Mouse (Mus musculus): Measurements from ENCODE around the gene Prss8. TPM values are rescaled to one million over a fixed set of nuclear protein-coding genes. Genes with fewer than 3 reads are reported as not detected.
A peak's percentile ranks its signal among the peaks of the same experiment; 100 is the strongest.
"Not testable (repeated sequence)": the region's sequence is repeated elsewhere in the genome, so short reads cannot be mapped to it uniquely, and the experiment has no call there.

Prss8 gene
- total RNA-seq, 2 experiments from 2014 or later = 0.24 TPM; not detected in 1

DNA sequence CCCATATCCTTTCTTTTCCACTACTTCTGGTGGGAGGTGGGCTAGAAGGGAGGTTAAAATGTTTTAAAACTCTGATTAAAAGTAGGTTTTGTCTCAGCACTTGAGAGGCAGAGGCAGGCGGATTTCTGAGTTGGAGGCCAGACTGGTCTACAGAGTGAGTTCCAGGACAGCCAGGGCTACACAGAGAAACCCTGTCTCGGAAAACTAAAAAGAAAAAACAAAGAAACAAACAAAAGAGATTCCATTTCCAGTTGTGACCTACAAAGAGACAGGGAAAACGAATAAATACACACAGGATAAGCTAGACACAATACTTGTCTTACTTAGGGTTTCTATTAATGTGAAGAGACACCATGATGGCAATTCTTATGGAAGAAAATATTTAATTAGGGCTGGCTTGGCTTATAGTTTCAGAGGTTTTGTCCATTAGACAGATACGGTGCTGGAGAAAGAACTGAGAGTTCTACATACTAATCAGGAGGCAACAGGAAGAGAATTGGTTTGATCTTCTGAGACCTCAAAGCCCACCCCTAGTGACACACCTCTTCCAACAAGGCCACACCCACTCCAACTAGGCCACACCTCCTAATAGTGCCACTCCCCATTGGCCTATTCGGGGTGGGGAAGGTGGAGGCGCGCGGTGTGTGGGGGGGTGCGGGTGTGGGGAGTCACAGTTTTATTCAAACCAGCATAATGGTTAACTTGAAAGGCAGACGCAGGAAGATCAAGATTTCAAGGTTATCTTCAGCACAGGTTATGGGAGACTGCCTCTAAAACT lies 31.5 kb downstream of the Prss8 start:
- intact Hi-C loops (cut with DNase I) = no loop called here

DNA sequence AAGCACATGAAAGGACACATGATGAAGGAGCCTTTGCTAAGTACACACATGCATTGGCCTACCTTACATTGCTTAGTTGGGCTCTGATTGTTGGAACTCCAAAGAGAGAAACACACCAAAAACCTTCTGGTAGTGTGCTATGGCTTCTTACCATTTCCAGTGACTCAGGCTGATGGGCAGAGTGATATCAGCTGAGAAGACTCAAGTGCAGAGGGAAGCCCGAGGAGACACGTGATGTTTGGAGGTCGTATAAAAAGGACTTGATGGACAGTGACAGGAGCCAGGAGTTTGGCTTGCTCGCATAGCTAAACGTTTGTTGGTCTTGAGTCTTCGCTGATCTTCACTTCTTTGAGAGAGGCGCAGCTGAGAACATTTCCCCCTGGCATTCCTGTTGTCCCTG lies 32.4 kb downstream of the Prss8 start:
- DNase-seq = no peak
- intact Hi-C loops (cut with DNase I) = no loop called here

More for the DNA sequence above, 31.5 kb downstream of the Prss8 start:
- no peak for DNase-seq

DNA sequence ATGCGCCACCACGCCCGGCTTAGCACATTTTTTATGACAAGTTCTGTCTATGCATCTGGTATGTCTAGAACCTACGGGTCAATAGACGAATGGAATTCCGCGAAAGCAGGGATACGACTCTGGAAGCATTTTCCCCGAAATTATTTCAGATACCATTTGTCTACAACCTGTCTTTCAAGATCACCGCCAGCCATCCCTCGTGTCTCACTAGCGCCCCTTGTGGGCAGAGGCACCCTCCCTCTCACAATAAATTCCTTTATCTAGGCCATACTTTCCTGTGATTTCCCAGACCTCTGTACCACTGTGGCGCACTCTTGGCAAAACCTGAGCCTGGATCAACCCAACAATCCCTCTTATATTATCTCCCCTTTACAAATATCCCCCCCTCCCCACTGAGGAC lies 33.5 kb downstream of the Prss8 start:
- intact Hi-C loops (cut with DNase I) = no loop called here
- peak; percentile 65 to 79 for DNase-seq

DNA sequence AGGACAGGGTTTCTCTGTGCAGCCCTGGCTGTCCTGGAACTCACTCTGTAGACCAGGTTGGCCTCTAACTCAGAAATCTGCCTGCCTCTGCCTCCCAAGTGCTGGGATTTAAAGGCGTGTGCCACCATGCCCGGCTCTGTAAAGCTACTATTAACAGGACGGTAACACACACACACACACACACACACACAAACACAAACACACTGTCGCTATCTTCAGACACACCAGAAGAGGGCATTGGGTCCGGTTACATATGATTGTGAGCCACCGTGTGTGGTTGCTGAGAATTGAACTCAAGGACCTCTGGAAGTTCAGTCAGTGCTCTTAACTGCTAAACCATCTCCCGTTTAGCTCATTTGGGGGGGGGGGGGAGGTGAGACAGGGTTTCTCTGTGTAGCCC lies 34.0 kb downstream of the Prss8 start:
- intact Hi-C loops (cut with DNase I) = loop anchor here (2.0 kb wide), 1 partner anchor 51 kb away; no protein-coding TSS in a partner anchor
- DNase-seq = not testable (repeated sequence)

DNA sequence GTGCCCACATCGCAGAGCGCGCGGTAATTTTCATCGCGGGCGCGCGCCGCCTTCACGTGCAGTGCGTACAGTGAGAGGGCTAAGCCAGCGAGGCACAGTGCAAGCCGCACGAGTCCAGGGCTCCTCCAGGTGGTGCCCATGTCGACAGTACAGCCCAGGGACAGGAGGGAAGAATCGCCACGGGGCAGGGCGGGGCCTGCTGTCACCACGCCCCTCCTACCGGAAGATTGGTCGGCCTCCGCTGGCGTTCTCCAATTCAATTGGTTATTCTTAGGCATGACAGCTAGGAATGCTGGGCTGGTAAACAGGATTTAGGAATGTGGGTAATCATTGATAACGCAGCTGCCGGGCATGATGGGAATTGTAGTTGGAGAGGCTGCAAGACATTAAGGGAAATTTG lies 34.5 kb downstream of the Prss8 start, which contains the start of the genes Gm21974 and Vkorc1:
Gene Gm21974 (minus strand): TSS at position 13 of the 400 bp plus-strand sequence.
Gene Vkorc1 (minus strand): TSS at position 176 of the 400 bp plus-strand sequence.
- intact Hi-C loops (cut with DNase I) = loop anchor here (2.0 kb wide), 1 partner anchor 51 kb away; no protein-coding TSS in a partner anchor

DNA sequence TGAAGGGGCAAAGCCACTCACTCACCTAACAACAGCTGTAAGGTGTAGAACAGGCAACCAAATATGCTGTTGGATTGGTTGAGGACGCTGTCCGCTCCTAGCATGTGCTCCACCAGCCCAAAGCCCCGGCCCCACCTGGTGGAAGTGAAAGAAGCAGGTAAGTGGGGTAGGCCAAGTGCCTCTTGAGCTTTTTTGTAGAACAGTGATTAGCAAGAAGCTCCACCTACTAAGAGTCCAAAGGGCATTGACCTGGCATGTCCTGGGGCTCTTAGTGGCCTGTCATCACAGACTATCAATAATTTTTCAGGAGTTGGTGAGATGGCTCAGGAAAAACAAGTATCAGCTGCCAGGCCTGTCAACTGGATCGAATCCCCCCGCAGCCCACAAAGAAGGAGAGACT lies 35.4 kb downstream of the Prss8 start:
- DNase-seq = no peak
- intact Hi-C loops (cut with DNase I) = loop anchor here (2.0 kb wide), 1 partner anchor 50 kb away; no protein-coding TSS in a partner anchor

More for the DNA sequence above, 34.5 kb downstream of the Prss8 start, which contains the start of the genes Gm21974 and Vkorc1:
- DNase-seq = peak; percentile 94

DNA sequence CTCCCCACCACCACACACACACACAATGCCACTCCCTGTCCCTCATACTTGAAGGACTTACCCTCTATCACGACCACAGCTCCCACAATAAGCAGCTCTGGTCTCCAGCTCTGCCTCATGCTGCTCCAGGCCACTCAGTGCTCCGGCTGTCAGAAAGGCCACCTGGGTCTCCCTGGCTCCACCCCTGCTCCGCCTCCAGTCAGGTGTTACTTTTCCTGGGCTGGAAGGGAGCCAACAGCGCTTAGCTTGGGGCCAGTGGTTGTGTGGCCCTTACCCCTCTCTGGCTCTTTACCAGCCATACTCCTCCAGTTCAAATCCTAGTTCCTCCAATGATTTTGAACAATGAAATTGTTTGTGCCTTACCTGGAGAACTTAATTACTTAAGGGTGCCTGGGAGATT lies 39.1 kb downstream of the Prss8 start, which contains the start of gene Prss53:
Gene Prss53 (minus strand): TSS at position 173 of the 400 bp plus-strand sequence.
- no peak for DNase-seq
- intact Hi-C loops (cut with DNase I) = no loop called here

DNA sequence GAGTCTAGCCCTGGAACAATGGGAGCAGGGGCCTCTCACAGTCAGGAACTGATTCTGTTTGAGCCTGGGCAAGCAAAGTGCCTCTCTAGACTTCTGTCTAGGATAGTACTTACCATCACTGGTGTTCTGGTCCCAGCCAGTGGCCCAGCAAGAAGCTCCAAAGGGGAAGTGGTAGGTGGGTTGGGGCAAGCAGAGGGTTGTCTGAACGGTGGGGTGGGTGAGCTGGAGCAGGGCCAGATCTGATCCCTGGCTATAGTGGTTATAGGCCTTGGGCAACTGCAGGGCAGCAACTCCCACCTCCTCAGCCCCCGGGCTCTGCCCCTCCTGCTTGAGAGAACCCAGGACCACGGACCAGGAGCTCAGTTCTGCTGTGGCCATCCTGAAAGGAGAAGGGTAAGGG lies 41.1 kb downstream of the Prss8 start:
- no peak for DNase-seq
- intact Hi-C loops (cut with DNase I) = no loop called here

DNA sequence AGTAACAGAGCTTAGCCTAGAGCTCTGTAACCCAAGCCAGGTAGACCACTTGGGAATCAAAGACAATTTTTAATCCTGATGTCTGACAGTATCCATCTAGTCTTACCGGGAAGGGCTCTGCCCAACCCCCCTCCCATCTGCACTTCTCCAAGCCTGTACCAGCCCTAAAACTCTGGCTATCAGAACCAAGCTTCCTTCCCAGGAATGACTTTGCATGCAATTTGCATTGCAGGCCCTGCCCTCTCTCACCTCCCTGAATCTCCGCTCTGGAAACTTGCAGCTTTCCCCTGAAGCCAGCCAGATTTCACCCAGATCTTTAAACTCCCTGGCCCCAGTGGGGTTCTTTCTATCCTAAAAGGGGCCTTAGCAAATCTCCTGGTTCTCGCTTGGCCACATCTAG lies 42.1 kb downstream of the Prss8 start:
- intact Hi-C loops (cut with DNase I) = no loop called here
- DNase-seq = no peak

DNA sequence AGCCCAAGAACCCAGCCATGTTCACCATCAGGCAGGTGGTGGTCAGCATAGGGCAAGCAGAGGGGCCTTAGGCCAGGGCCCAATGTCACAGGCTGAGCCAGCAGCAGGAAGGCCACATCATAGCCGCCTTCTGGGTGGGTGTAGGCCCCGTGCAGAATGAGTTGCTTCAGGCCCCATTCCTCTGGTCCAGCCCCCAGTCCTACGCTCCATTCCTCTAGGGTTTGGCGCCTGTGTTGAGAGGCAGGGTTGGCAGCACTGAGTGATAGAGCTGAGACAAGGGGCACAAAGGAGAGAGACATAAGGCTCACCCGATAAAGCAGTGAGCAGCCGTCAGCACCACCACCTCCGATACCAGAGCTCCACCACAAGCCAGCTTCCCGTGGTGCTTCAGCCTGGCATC lies 42.7 kb downstream of the Prss8 start:
- intact Hi-C loops (cut with DNase I) = no loop called here
- no peak for DNase-seq

DNA sequence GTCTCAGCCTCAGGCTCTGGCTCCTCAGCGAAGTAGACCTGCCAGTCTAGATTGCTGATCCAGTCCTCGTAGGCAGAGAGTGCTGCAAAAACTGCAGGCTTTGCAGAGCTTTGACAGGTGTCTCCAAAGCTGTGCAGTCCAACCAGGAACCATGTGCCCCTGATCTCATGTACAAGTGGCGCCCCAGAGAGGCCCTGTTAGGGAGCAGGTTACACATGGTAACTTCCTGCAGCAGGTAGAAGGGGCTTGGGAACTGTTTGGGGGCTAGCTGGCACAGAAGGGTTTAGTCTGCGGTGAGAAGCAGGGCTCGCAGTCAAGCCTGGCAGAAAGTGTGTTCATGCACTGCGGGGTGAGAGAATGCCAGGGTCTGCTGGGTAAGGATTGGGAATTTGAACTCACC lies 43.4 kb downstream of the Prss8 start:
- no peak for DNase-seq
- intact Hi-C loops (cut with DNase I) = no loop called here

DNA sequence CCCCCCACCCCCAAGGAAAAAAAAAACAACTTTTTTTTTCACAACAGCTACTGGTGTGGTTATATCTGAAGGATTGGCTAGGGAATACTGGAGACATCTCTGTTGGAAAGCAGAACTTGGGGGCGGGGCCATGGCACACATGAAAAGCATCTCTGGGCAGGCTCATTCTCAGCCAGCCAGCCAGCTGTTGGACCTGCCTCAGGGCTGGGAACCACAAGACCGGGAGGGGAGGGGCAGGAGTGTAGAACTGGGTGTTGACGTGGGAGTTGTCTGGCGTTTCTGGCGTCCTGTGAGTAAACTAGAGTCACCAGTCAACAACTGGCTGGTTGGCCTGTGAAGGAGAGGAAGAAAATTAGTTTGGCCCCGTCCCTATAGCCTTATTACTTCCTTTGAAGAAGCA lies 44.0 kb downstream of the Prss8 start:
- intact Hi-C loops (cut with DNase I) = no loop called here
- peak; percentile 79 to 80 for DNase-seq

DNA sequence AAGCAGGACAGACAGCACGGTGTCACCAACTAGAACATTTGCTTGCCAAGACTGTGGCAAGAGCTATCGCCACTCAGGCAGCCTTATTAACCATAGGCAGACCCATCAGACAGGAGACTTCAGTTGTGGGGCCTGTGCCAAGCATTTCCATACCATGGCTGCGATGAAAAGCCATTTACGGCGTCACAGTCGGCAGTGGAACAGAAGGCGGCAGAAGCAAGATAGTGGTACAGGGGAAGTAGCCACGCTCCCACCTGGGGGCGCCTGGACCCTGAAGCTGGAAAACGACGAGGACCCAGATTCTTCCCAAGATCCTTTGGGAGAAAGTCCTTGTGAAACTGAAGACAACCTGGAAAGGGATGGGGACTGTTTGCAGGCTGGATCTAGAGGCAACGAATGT lies 49.5 kb downstream of the Prss8 start:
- DNase-seq = no peak

DNA sequence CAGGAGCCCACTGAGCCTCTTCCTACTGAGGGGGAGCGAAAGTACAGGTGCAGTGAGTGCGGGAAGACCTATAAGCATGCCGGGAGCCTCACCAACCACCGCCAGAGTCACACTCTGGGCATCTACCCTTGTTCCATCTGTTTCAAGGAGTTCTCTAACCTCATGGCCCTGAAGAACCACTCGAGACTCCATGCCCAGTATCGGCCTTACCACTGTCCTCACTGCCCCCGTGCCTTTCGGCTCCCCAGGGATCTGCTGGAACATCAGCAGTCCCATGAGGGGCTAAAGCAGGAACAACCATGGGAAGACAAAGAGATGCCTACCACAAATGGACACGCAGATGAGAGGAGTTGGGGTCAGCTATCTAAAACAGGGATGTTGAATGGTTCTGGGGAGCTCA lies 50.6 kb downstream of the Prss8 start:
- intact Hi-C loops (cut with DNase I) = loop anchor here (5.0 kb wide), 1 partner anchor 102 kb away; the partner anchor contains the start of gene Setd1a
- DNase-seq = no peak

More for the DNA sequence above, 49.5 kb downstream of the Prss8 start:
- intact Hi-C loops (cut with DNase I) = no loop called here

DNA sequence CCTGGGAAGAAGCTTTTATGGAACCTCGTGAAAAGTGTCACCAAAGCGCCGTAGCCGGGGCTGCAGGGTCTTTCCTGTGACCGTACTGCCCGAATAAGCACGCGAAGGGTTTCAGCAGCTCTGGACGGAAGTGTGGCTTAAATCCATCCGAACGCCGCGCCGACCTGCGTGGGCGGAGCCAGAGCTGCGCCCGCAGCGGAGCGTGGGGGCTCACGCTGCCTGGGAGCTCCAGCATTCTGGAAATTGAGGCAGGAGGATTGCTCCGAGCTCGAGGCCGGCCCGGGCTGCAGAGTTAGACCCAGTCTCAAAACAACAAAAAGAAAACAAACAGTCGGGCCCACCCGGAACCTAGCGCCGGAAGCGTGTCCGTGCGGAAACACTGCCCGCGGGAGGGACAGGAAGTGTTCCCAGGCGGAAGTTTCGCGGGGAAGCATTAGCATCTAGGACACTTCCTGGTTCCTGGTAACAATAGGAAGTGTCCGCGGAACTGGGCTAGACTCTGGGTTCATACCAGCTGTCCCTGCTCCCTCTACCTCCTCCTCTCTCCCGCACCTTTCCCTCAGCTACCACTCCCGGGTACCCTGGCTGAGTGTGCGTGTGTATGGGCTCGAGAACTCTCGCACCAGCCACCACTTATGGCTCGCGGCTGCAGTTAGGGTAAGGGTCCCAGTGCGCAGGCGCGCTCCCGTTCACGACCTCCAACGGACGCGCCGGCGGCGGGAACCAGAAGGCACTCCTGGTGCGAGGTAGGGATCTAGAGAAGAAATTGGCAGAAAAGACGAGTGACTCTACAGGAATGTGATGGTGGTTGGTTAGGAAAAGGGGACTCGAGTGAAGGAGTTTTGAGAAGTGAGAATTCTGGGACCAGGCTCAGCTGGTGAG lies 53.2 kb downstream of the Prss8 start, which contains the start of gene Zfp668:
Gene Zfp668 (minus strand): TSS at position 362 of the 882 bp plus-strand sequence.
- intact Hi-C loops (cut with DNase I) = loop anchor here (1.0 to 5.0 kb wide), 2 partner anchors 76 to 99 kb away; partner anchors contain the start of genes Hsd3b7 and Setd1a
- DNase-seq = peak; percentile 88 to 93

DNA sequence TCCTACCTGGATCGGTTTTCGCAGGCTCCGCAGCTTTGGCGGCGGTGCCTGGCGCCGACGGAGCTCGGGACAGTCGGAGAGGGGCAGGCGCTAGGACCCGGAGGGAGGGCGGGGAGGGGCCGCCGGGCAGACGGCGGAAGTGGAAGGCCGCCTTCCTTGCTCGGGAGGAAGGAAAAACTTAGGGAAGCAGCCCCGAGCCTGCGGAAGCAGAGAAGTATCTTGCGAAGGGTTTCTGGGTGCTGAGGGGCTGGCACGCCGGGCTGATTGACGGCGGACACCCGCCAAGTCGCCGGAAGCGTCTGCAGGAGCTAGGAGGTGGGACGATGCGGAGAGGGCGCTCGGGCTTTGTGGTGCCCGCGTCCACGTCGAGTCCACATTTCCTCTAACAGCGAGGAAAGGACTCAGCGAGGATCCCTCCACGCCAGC lies 53.9 kb downstream of the Prss8 start, which contains the start of gene Zfp646:
Gene Zfp646 (plus strand): TSS at position 181 of the 426 bp plus-strand sequence.
- peak; percentile 79 to 80 for DNase-seq
- intact Hi-C loops (cut with DNase I) = loop anchor here (1.0 to 5.0 kb wide), 2 partner anchors 76 to 99 kb away; partner anchors contain the start of genes Hsd3b7 and Setd1a

All from heart, postnatal 14 days (tissue).